Mouse (Mus musculus) frontal cortex, adult 2 months (tissue): ENCODE measurements at regions not wholly inside any gene's neighbourhood (a gene's known extent, or its start where the extent isn't known, plus 50 kb on each side); places are given as distances from the start of the nearest gene placed in this dataset.

ENCODE experiments used
- DNase-seq, 2 experiments: peaks; one replicate each; pipeline ENCODE4 v3.0.0; 2022; ENCODE audit warnings: low spot score in 1 of 2; ENCODE audit errors: extremely low spot score in 1 of 2

- DNase-seq = peak; percentile 2 to 85
These were observed 94.9 kb upstream of the St8sia4 start for GRCm38 (mm10) chr1:95762244-95762643.

- no peak for DNase-seq
These were observed 86.9 kb upstream of the St8sia4 start for GRCm38 (mm10) chr1:95754071-95754915.

GRCm38 (mm10) chr1:95753517-95753916 is 86.1 kb upstream of the St8sia4 start:
- no peak for DNase-seq

DNA sequence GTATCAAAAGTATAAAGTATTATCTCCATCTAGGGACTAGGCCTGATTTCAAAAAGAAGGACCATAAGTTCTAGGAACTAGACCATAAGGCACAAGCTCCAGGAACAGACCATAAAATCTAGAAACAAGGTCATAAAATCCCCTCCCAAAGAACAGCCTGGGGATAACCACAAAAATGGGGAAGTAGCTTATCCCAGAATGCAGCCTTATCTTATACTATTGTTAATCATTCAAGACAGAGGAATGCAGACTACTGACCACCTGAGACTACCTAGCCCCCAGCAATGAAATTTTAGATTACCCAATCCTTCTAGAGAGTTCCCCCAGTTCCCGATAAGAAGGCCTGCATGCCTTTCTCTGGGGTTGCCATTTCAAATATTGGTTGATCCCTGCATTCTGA is 81.6 kb upstream of the St8sia4 start:
- DNase-seq = no peak

DNA sequence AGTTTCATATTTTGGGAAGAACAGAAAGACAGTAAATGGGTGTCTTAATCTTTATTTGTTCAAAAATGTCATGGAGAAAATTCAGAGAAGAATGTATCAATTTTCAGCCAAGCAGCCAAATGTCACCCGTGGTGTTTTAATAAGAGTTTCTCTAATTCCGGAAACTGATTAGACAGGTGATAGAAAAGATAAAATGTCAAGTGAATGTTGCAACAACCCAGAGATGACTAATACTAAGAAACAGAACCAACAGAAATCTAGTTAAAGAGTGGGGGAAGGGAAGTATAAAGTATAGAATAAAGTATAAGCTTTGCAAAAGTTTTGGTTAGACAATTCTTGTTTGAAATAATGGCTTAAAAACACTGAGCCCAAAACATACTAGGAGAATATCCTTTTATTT is 79.9 kb upstream of the St8sia4 start:
- no peak for DNase-seq

GRCm38 (mm10) chr1:95744446-95744845 is 77.1 kb upstream of the St8sia4 start:
- no peak for DNase-seq

DNA sequence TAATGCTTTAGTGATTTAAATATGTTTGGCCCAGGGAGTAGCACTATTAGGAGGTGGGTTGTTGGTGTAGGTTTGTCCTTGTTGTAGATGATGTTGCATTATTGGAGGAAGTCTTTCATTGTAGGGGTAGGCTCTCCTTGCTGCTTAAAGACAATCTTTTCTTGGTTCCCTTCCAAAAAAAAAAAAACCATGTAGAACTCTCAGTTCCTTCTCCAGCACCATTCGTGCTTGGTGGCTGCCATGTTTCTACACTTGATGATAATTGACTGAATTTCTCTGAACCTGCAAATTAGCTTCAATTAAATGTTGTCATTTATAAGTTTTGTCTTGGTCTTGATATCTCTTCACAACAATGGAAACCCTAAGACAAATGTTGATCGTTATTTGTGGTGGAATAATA is 76.0 kb upstream of the St8sia4 start:
- no peak for DNase-seq

DNA sequence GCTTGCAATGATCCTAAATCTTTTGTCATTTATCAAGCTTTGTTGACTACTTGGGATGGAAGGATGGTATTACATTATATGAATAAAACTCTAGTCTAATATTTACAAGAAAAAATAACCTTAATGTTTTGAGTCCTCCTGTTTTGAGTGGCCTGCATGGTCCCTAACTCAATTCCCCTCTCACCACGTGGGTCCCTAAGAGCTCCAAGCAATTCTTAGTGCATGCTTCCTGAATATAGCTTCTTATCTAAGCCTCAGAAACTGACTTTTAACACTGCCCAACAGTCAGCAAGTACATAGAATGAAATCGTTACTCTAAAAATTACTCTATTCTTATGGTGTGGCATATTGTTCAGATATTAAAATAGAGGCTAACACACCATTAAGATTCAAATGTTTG is 52.1 kb upstream of the St8sia4 start:
- DNase-seq = no peak

DNA sequence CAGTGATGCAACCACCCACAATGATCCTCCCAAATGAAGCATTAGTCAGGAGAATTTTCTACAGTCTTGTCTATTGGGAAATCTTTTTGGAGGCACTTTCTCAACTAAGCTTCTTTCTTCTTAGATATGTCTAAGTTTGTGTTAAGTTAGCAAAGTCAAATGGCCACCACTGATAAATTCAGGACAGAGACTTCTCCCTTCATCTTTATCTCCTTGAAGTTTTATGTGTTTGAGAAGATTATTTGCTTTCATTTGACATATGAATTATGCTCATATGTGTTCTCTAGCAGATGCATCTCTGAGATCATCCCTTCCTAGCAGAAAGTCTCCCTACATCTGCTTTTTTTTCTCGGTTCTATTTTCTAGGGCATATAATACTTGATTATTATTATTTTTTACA is 51.4 kb upstream of the St8sia4 start:
- no peak for DNase-seq
